9 mouse cellular contexts compared by ENCODE assay signal in the genomic region with DNA sequence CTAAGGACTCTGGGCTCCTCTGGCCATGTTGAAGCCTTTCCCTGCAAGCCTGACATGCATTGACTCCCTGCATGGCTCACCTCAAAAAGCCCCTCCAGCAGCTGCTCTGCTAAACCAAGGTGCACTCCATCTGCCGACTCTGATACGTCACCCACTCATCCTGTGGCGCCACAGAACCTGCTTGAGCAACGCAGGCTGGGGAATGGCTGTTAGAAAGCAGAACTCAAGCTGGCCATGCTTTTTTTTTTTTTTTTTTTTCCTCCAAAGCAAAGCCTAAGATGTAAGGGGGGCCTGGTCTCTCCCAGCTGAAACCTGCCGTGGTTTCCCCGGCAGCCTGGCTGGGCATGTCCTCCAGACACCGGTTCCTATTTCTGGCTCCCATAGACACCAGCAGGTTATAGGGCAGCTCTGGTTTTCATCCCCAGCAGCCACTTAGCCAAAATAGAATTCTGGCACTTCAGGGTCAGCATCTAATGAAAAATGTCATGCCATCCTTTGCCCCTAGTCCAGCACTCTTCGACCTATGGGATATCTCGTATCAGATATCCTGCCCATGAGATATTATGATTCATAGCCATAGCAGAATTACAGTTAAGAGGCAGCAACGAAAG. TPM values are rescaled to one million over a fixed set of nuclear protein-coding genes. Genes with fewer than 3 reads are reported as not detected.
DNase-seq lines count a peak whose midpoint lies in the region; ATAC-seq and TF ChIP-seq lines count a peak whose summit lies in the region.
"Had no signal": no experiment of that assay in that cellular context is flagged by ENCODE, and none has a peak within 500 bp of the region (broad histone marks: within the 10 kb centered on the region; RNA-seq: fewer than 3 reads in every experiment).

No protein-coding gene starts in this region.

- H3K27ac ChIP-seq in intestine, embryonic 16.5 days (ENCODE audit: low read length) = no peak overlapping the region
- no peak overlapping the region for H3K27ac ChIP-seq in intestine, postnatal 0 days (ENCODE audit: low read depth, low read length)

- TF ChIP-seq CTCF in intestine, postnatal 0 days (IDR thresholded peaks at IDR 0.05; ENCODE audit: low read depth) = no peak

- H3K4me1 ChIP-seq in intestine, embryonic 16.5 days (ENCODE audit: control insufficient read depth, insufficient read depth, low read length) = peaks cover 38% of the 10 kb centered on the region
- H3K4me1 ChIP-seq in intestine, postnatal 0 days (replicated peaks; ENCODE audit: control insufficient read depth, insufficient read depth, low read length) = peaks cover 7% of the 10 kb centered on the region; the same call in 1 of the 2 replicates

- WGBS in intestine, embryonic 16.5 days = 73% methylated on average over 10 of the region's 10 CpGs
- WGBS in intestine, postnatal 0 days = 78% methylated on average over 10 of the region's 10 CpGs

- no peak overlapping the region for H3K4me3 ChIP-seq in intestine, embryonic 16.5 days (ENCODE audit: low read length)
- no peak overlapping the region for H3K4me3 ChIP-seq in intestine, postnatal 0 days (ENCODE audit: low read depth, low read length)

- peak; percentile 57 for DNase-seq in MN1 (ENCODE audit: low spot score)
- peak; percentile 50 to 67 for DNase-seq in heart, adult 9 months (ENCODE audit: low spot score in 2 of 2)
- DNase-seq in induced T-regulatory cell, adult 2 months (ENCODE audit: low read depth) = peak; percentile 12
- DNase-seq in kidney, postnatal 4 days = no peak
- DNase-seq in B cell, adult 2 months = no peak
- DNase-seq: adrenal gland, postnatal 25 days had no signal

- no peaks in the 10 kb centered on the region for H3K27me3 ChIP-seq in intestine, embryonic 16.5 days (replicated peaks; ENCODE audit: control insufficient read depth, insufficient read depth, low read length)
- H3K27me3 ChIP-seq in intestine, postnatal 0 days (replicated peaks; ENCODE audit: control insufficient read depth, insufficient read depth, low read length) = no peaks in the 10 kb centered on the region

- H3K9me3 ChIP-seq in intestine, embryonic 16.5 days (ENCODE audit: control insufficient read depth, low read length) = no peaks in the 10 kb centered on the region
- H3K9me3 ChIP-seq in intestine, postnatal 0 days (ENCODE audit: control insufficient read depth) = no peaks in the 10 kb centered on the region

- H3K36me3 ChIP-seq in intestine, embryonic 16.5 days (ENCODE audit: control insufficient read depth, insufficient read depth, low read length) = no peaks in the 10 kb centered on the region
- H3K36me3 ChIP-seq in intestine, postnatal 0 days (ENCODE audit: control insufficient read depth, insufficient read depth) = no peaks in the 10 kb centered on the region

- H3K9ac ChIP-seq in intestine, embryonic 16.5 days (ENCODE audit: low read depth, low read length) = 0 out of 2 replicates have a peak overlapping the region, but pooled peaks have one; percentile 94
- H3K9ac ChIP-seq in intestine, postnatal 0 days (ENCODE audit: low read depth, low read length) = no peak overlapping the region

- no peak for ATAC-seq in intestine, embryonic 16.5 days
- ATAC-seq in intestine, postnatal 0 days = no peak
- no peak for ATAC-seq in activated CD4-positive, CD25-positive, alpha-beta regulatory T cell, adult 4 months

- H3K4me2 ChIP-seq in intestine, embryonic 16.5 days (ENCODE audit: low read depth, low read length) = no peak overlapping the region
- no peak overlapping the region for H3K4me2 ChIP-seq in intestine, postnatal 0 days (replicated peaks; ENCODE audit: low read depth)

RNA-seq across cellular contexts. Expression of gene Trabd, which starts 0.8 kb away (rescaled TPM):
- polyA plus RNA-seq in intestine, embryonic 16.5 days (2015; fragmentation: Nextera tagmentation; extraction: Ambion mirVana) = 53.2 and 56.4 TPM in 2 replicates
- polyA plus RNA-seq in intestine, postnatal 0 days (2015; fragmentation: Nextera tagmentation; extraction: Ambion mirVana) = 32.5 and 33.0 TPM in 2 replicates
- 10 to 100 TPM; 29.5 to 33.9 TPM for polyA plus RNA-seq in activated CD4-positive, CD25-positive, alpha-beta regulatory T cell, adult 4 months (2017; shearing (Covaris generic))

RNA-seq across cellular contexts. Expression of gene Panx2, which starts 14.6 kb away (rescaled TPM):
- 0.38 and 0.68 TPM in 2 replicates for polyA plus RNA-seq in intestine, embryonic 16.5 days (2015; fragmentation: Nextera tagmentation; extraction: Ambion mirVana)
- 0.26 and 0.48 TPM in 2 replicates for polyA plus RNA-seq in intestine, postnatal 0 days (2015; fragmentation: Nextera tagmentation; extraction: Ambion mirVana)
- polyA plus RNA-seq in activated CD4-positive, CD25-positive, alpha-beta regulatory T cell, adult 4 months (2017; shearing (Covaris generic)) = not detected

RNA-seq across cellular contexts. Expression of gene Selenoo, which starts 14.8 kb away (rescaled TPM):
- polyA plus RNA-seq in intestine, embryonic 16.5 days (2015; fragmentation: Nextera tagmentation; extraction: Ambion mirVana) = 13.7 and 15.3 TPM in 2 replicates
- polyA plus RNA-seq in intestine, postnatal 0 days (2015; fragmentation: Nextera tagmentation; extraction: Ambion mirVana) = 9.6 and 10.4 TPM in 2 replicates
- 1 to 10 TPM; 8.8 to 9.1 TPM for polyA plus RNA-seq in activated CD4-positive, CD25-positive, alpha-beta regulatory T cell, adult 4 months (2017; shearing (Covaris generic))

RNA-seq across cellular contexts. Expression of gene Tubgcp6, which starts 48.8 kb away (rescaled TPM):
- 8.6 and 9.3 TPM in 2 replicates for polyA plus RNA-seq in intestine, embryonic 16.5 days (2015; fragmentation: Nextera tagmentation; extraction: Ambion mirVana)
- 3.6 and 4.2 TPM in 2 replicates for polyA plus RNA-seq in intestine, postnatal 0 days (2015; fragmentation: Nextera tagmentation; extraction: Ambion mirVana)
- polyA plus RNA-seq in activated CD4-positive, CD25-positive, alpha-beta regulatory T cell, adult 4 months (2017; shearing (Covaris generic)) = 10 to 100 TPM; 12.6 to 13.2 TPM

RNA-seq across cellular contexts. Expression of gene Hdac10, which starts 54.4 kb away (rescaled TPM):
- 25.3 and 27.6 TPM in 2 replicates for polyA plus RNA-seq in intestine, embryonic 16.5 days (2015; fragmentation: Nextera tagmentation; extraction: Ambion mirVana)
- polyA plus RNA-seq in intestine, postnatal 0 days (2015; fragmentation: Nextera tagmentation; extraction: Ambion mirVana) = 7.6 and 8.6 TPM in 2 replicates
- polyA plus RNA-seq in activated CD4-positive, CD25-positive, alpha-beta regulatory T cell, adult 4 months (2017; shearing (Covaris generic)) = 10 to 100 TPM; 14.3 to 16.1 TPM

Comparison
In these comparisons a context has a peak if more than half of its experiments do, and no peak if none do; other contexts are left out.
1. DNase-seq: peak in MN1 (single experiment), heart, adult 9 months (2 of 2) and induced T-regulatory cell, adult 2 months (single experiment); none in kidney, postnatal 4 days (0 of 2) and B cell, adult 2 months (0 of 2).